Mouse (Mus musculus): ENCODE measurements around the gene Ankmy2. TPM values are rescaled to one million over a fixed set of nuclear protein-coding genes. Genes with fewer than 3 reads are reported as not detected.

Ankmy2 gene
- total RNA-seq (2023) = 35.0 TPM

GRCm38 (mm10) chr12:36156637-36157303, at the start of gene Ankmy2:
TSS of gene Ankmy2 (plus strand) at chr12:36157114.

GRCm38 (mm10) chr12:36157638-36158308, 859 bp downstream of the Ankmy2 start, which contains the start of gene Bzw2:
TSS of gene Bzw2 (minus strand) at chr12:36158080.

Other genes with a start within 250 kb of the Ankmy2 start
- gene Agr3, start 231.5 kb upstream of the Ankmy2 start, total RNA-seq (2023) = not detected
- gene Agr2, start 164.2 kb upstream of the Ankmy2 start, total RNA-seq (2023) = not detected
- 146 TPM for gene Tspan13, start 114.6 kb upstream of the Ankmy2 start, total RNA-seq (2023)
- gene Bzw2, start 966 bp downstream of the Ankmy2 start, total RNA-seq (2023) = 213 TPM
- gene Lrrc72, start 96.3 kb downstream of the Ankmy2 start, total RNA-seq (2023) = not detected
- gene Sostdc1, start 157.0 kb downstream of the Ankmy2 start, total RNA-seq (2023) = not detected
- gene Ispd, start 224.3 kb downstream of the Ankmy2 start, total RNA-seq (2023) = 0.77 TPM
- not detected for gene D630036H23Rik, start 225.1 kb downstream of the Ankmy2 start, total RNA-seq (2023)